ENCODE assay signal across 9 mouse cellular contexts in genomic region chr17:5429090-5429771, GRCm38 (mm10). TPM values are rescaled to one million over a fixed set of nuclear protein-coding genes. Genes with fewer than 3 reads are reported as not detected.
DNase-seq lines count a peak whose midpoint lies in the region; ATAC-seq and TF ChIP-seq lines count a peak whose summit lies in the region.
"Had no signal": no experiment of that assay in that cellular context is flagged by ENCODE, and none has a peak within 500 bp of the region (broad histone marks: within the 10 kb centered on the region; RNA-seq: fewer than 3 reads in every experiment).

No protein-coding gene starts in this region.

- no peak overlapping the region for H3K4me2 ChIP-seq in heart, embryonic 12.5 days
- H3K4me2 ChIP-seq in kidney, embryonic 16.5 days (replicated peaks; ENCODE audit: low read depth, low read length): no peak overlapping the region
- no peak overlapping the region for H3K4me2 ChIP-seq in stomach, embryonic 15.5 days

- no peak overlapping the region for H3K9ac ChIP-seq in heart, embryonic 12.5 days
- H3K9ac ChIP-seq in kidney, embryonic 16.5 days (replicated peaks; ENCODE audit: low read length): no peak overlapping the region
- no peak overlapping the region for H3K9ac ChIP-seq in liver, adult 2 months (ENCODE audit: low read depth, low read length)
- no peak overlapping the region for H3K9ac ChIP-seq in stomach, embryonic 15.5 days

- H3K4me1 ChIP-seq in heart, embryonic 12.5 days (replicated peaks): peaks cover 16% of the 10 kb centered on the region
- 0 out of 2 replicates have a peak, but pooled peaks cover 4% of the 10 kb centered on the region for H3K4me1 ChIP-seq in kidney, embryonic 16.5 days (ENCODE audit: insufficient read depth, low read length)
- H3K4me1 ChIP-seq in liver, adult 2 months (ENCODE audit: control insufficient read depth, insufficient read depth, low read length): peaks cover 2% of the 10 kb centered on the region; the same call in 1 of the 2 replicates
- no peaks in the 10 kb centered on the region for H3K4me1 ChIP-seq in stomach, embryonic 15.5 days

- no peak for TF ChIP-seq POLR2A in liver, adult 2 months (IDR thresholded peaks at IDR 0.05; ENCODE audit: extremely low read depth, insufficient read depth, low read length)

- no peak overlapping the region for H3K27ac ChIP-seq in heart, embryonic 12.5 days (ENCODE audit: poor library complexity, severe bottlenecking)
- no peak overlapping the region for H3K27ac ChIP-seq in kidney, embryonic 16.5 days (ENCODE audit: low read length)
- no peak overlapping the region for H3K27ac ChIP-seq in liver, adult 2 months (replicated peaks; ENCODE audit: insufficient read depth, low read depth, low read length)
- H3K27ac ChIP-seq in stomach, embryonic 15.5 days: no peak overlapping the region

- peak; percentile 88 for TF ChIP-seq CTCF in liver, adult 2 months (IDR thresholded peaks at IDR 0.05; ENCODE audit: low read depth, low read length)

- H3K4me3 ChIP-seq in heart, embryonic 12.5 days: no peak overlapping the region
- H3K4me3 ChIP-seq in kidney, embryonic 16.5 days (ENCODE audit: low read length): no peak overlapping the region
- no peak overlapping the region for H3K4me3 ChIP-seq in liver, adult 2 months (ENCODE audit: insufficient read depth, low read depth, low read length)
- H3K4me3 ChIP-seq in stomach, embryonic 15.5 days (replicated peaks): no peak overlapping the region
- H3K4me3 ChIP-seq: erythroblast, embryonic 14.5 days had no signal

- H3K79me2 ChIP-seq in liver, adult 2 months (ENCODE audit: control insufficient read depth, insufficient read depth, low read length): peaks cover 3% of the 10 kb centered on the region; the same call in 1 of the 2 replicates

- H3K9me3 ChIP-seq in heart, embryonic 12.5 days (replicated peaks): no peaks in the 10 kb centered on the region
- H3K9me3 ChIP-seq in kidney, embryonic 16.5 days (ENCODE audit: low read length): no peaks in the 10 kb centered on the region
- no peaks in the 10 kb centered on the region for H3K9me3 ChIP-seq in stomach, embryonic 15.5 days

- WGBS in heart, embryonic 12.5 days: 55% methylated on average over 10 of the region's 10 CpGs
- WGBS in kidney, embryonic 16.5 days: 58% methylated on average over 10 of the region's 10 CpGs
- WGBS in liver, adult 2 months: 45% methylated on average over 10 of the region's 10 CpGs
- WGBS in stomach, embryonic 15.5 days: 55% methylated on average over 10 of the region's 10 CpGs

- H3K27me3 ChIP-seq in heart, embryonic 12.5 days (replicated peaks): no peaks in the 10 kb centered on the region
- no peaks in the 10 kb centered on the region for H3K27me3 ChIP-seq in kidney, embryonic 16.5 days (ENCODE audit: insufficient read depth, low read length)
- no peaks in the 10 kb centered on the region for H3K27me3 ChIP-seq in liver, adult 2 months (ENCODE audit: control insufficient read depth, insufficient read depth, low read length)
- no peaks in the 10 kb centered on the region for H3K27me3 ChIP-seq in stomach, embryonic 15.5 days (replicated peaks)

- H3K36me3 ChIP-seq in heart, embryonic 12.5 days: peaks cover 44% of the 10 kb centered on the region
- peaks cover 19% of the 10 kb centered on the region for H3K36me3 ChIP-seq in kidney, embryonic 16.5 days (ENCODE audit: insufficient read depth, low read length)
- H3K36me3 ChIP-seq in liver, adult 2 months (ENCODE audit: control insufficient read depth, insufficient read depth, low read length): peaks cover 5% of the 10 kb centered on the region; the same call in 1 of the 2 replicates
- H3K36me3 ChIP-seq in stomach, embryonic 15.5 days: peaks cover 20% of the 10 kb centered on the region

- ATAC-seq in erythroblast, adult 5-6 weeks (replicated peaks; ENCODE audit: low FRiP score, poor library complexity, severe bottlenecking): peak; percentile 94
- ATAC-seq in heart, embryonic 12.5 days (ENCODE audit: insufficient number of reproducible peaks, low FRiP score): peak; percentile 37; the same call in 1 of the 2 replicates
- peak; percentile 68 for ATAC-seq in kidney, embryonic 16.5 days (ENCODE audit: low FRiP score, low TSS enrichment)
- ATAC-seq in stomach, embryonic 15.5 days (ENCODE audit: insufficient read depth, low FRiP score, low read depth): peak; percentile 65

- peak; percentile 88 for DNase-seq in CD4-positive helper T cell, adult 2 months (ENCODE audit: low read depth, low spot score)
- DNase-seq in brain, adult 2 months (ENCODE audit: low read depth, low spot score): peak; percentile 98
- DNase-seq in liver, adult 2 months (ENCODE audit: extremely low read depth, low read depth, low spot score): peak; percentile 87
- peak; percentile 82 to 91 for DNase-seq in natural killer cell, adult 2 months (ENCODE audit: low spot score in 2 of 2)

RNA-seq across cellular contexts. Expression of gene Ldhal6b, which starts 10.7 kb away (rescaled TPM):
- total RNA-seq in erythroblast, adult 5-6 weeks (2015; ENCODE audit: low replicate concordance): not detected in 2 replicates
- not detected in 2 replicates for total RNA-seq in erythroblast, adult 5-6 weeks (2017; ENCODE audit: low replicate concordance)
- polyA plus RNA-seq in heart, embryonic 12.5 days (2016; fragmentation: Nextera tagmentation; extraction: Ambion mirVana): not detected in 2 replicates
- polyA plus RNA-seq in kidney, embryonic 16.5 days (2015; fragmentation: Nextera tagmentation; extraction: Ambion mirVana): not detected in 2 replicates
- 0.46 and 0.74 TPM in 2 replicates for total RNA-seq in liver, adult 2 months (2014; rRNA removed)
- 0.32 TPM in 1 of 2 replicates, not detected in the other for polyA plus RNA-seq in liver, adult 2 months (2012; rRNA removed)
- polyA plus RNA-seq in stomach, embryonic 15.5 days (2015; fragmentation: Nextera tagmentation; extraction: Ambion mirVana): not detected in 2 replicates
- polyA plus RNA-seq: erythroblast, embryonic 14.5 days had no signal

RNA-seq across cellular contexts. Expression of gene Tmem242, which starts 10.8 kb away (rescaled TPM):
- 3.5 and 6.7 TPM in 2 replicates for total RNA-seq in erythroblast, adult 5-6 weeks (2015; ENCODE audit: low replicate concordance)
- 7.6 and 14.5 TPM in 2 replicates for total RNA-seq in erythroblast, adult 5-6 weeks (2017; ENCODE audit: low replicate concordance)
- 108 and 111 TPM in 2 replicates for polyA plus RNA-seq in heart, embryonic 12.5 days (2016; fragmentation: Nextera tagmentation; extraction: Ambion mirVana)
- polyA plus RNA-seq in kidney, embryonic 16.5 days (2015; fragmentation: Nextera tagmentation; extraction: Ambion mirVana): 140 and 141 TPM in 2 replicates
- total RNA-seq in liver, adult 2 months (2014; rRNA removed): 44.5 and 59.8 TPM in 2 replicates
- 10.7 and 12.9 TPM in 2 replicates for polyA plus RNA-seq in liver, adult 2 months (2012; rRNA removed)
- 104 and 126 TPM in 2 replicates for polyA plus RNA-seq in stomach, embryonic 15.5 days (2015; fragmentation: Nextera tagmentation; extraction: Ambion mirVana)

Comparison
In these comparisons a context has a peak if more than half of its experiments do, and no peak if none do; other contexts are left out.
1. ATAC-seq: peak in every context shown above with its lines; median percentile 94 in erythroblast, adult 5-6 weeks; 68 in kidney, embryonic 16.5 days; 65 in stomach, embryonic 15.5 days; 37 in heart, embryonic 12.5 days.